Mouse (Mus musculus): ENCODE data around the gene Atf2.

The Atf2 gene

DNA sequence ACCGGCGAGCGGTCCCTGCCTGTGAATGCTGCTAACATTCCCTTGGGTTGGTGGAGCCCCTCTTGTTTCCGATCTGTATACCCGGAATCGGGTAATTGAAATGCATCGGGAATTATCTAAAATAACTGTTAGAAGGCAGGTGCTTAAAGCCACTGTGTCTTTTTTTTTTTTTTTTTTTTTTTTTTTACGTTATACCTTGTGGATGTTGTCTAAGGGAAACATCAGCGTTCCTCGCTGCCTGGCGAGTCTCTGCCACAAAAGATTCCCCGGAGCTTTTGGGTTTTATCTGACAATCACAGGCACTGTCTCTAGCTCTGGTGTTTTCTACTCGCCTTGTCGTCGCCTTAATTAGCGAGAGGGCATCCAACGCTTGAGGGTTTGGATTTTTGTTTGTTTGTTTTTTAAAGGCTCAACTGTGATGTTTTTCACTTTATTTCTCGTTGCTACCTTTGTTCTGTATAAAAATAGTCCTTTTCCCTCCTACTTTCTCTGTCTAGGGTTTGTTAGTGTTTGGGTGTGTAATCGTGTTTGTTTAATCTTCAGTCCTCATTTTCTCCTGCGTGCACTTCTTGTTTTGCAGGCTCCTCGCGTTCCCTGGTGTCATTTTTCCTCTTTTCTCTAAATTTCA lies 116.6 kb downstream of the Atf2 start:
- no peak for DNase-seq (ENCODE audit: low read depth, low spot score)

DNA sequence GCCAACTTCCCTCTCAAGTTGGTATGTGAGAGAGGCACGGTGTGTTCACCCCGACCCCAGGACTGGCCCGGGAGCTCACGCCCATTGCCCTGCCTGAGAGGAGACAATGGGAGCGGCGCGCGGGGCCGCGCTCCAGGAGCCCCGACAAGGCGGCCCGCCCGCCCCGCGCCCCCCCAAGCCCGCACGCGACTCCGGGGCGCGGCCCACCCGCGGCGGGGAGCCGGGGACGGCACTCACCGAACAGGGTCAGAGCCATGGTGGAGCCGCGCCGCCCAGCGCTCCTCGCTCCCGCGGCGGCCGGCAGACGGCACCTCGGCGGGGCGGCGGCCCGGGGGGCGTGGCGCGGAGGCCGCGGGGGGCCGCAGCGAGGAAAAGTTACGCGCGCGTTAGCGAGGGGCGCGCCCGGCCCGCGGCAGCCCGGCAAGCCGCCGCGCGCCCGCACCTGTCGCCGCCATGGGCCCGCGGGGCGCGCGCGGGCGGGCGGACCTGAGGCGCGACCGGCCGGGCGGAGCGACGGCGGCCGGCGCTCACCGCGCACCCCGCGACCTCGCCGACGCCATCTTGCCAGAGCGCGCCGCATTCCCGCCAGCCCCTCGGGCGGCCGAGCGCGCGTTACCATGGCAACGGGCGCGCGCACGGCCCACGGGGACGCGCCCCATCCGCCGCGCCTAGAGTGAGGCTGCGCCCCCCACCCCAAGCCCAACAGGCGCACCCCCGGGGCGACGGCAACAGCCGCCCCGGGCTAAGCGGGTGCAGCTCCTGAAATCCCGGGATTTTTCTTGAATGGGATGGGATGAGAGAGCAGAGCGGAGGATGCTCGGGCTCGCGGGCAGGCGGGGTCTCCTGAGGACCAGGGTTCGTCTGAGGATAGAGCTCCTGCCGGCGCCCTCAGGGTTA lies 117.4 kb downstream of the Atf2 start, which contains the start of gene Chn1:
Gene Chn1, minus strand, starts transcription at position 561 of the 897 bp plus-strand sequence.
- DNase-seq (ENCODE audit: low read depth, low spot score) = no peak

DNA sequence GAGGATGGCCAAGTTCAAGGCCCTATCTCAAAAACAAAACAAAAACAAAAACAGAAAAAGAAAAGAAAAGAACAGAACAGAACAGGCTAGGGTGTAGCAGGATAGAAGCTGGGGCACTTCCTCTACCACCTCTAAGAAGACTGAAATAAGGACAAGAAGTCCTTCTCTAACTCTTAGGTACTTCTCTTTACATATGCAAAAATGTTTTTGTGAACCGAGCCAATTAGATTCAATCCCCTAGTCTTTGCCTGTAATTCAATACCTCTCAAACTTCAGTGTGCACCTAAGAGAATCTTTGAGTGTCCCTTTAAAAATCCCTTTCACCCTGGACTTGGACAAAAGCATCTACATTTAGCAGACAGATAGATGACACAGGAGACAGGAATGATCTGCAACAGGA lies 119.5 kb downstream of the Atf2 start:
- DNase-seq (ENCODE audit: low read depth, low spot score) = no peak

DNA sequence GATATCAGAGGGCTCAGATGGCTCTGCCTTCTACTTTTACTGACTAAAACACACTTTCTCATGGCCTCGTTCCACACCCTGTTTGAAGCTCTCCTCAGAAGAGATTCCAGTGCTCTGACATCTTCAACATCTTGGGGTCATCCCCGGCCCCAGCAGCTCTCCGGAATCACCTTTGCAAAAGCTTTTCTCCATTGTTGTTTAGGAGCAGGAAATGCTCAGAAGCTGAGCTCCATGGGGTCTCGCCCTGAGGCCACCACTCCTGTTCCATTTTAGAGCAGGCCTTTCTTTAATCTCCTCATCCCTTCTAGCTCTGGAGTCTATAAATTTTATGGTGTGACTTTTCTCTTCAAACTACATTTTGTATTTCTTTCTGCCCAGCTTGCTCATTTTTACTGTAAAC lies 123.8 kb downstream of the Atf2 start:
- DNase-seq (ENCODE audit: low read depth, low spot score) = no peak

Measured in brain, embryonic 18.5 days (tissue).